Mouse (Mus musculus) left cerebral cortex, adult 2 months (tissue): ENCODE results near the gene Gm15517. TPM values are rescaled to one million over a fixed set of nuclear protein-coding genes. Genes with fewer than 3 reads are reported as not detected.
"Not testable (repeated sequence)": the region's sequence is repeated elsewhere in the genome, so short reads cannot be mapped to it uniquely, and the experiment has no call there.

Experiments used
- DNase-seq, 2 experiments: peaks; one replicate each; pipeline ENCODE4 v3.0.0; 2021 to 2022; ENCODE audit warnings: low spot score in 2 of 2, mixed read lengths in 1 of 2; ENCODE audit errors: extremely low spot score in 1 of 2
- H3K27ac ChIP-seq: fragments of 200-600 bp; 2 replicates; pipeline ENCODE4 v1.8.1; 2022
- H3K4me3 ChIP-seq: fragments of 200-600 bp; 2 replicates; pipeline ENCODE4 v1.8.1; 2022
- CTCF ChIP-seq: fragments of 200-600 bp; IDR thresholded peaks from 2 replicates; pipeline ENCODE4 v1.8.1; 2022; ENCODE audit warnings: antibody characterized with exemption, mild to moderate bottlenecking, moderate library complexity
- intact Hi-C: fragments of 180-260 bp; cut with DNase I; formaldehyde crosslinking; loops from one replicate; pipeline ENCODE4 v1.15.1; 2025
- total RNA-seq, 2 experiments: library from RNA; stranded (reverse); gene quantifications; 2 replicates each; pipeline ENCODE4 v1.2.3; 2021

Gm15517 gene
- total RNA-seq, 2 experiments from 2014 or later = not detected

- no peak for TF ChIP-seq CTCF
- intact Hi-C loops = no loop called here
- H3K4me3 ChIP-seq = no peak overlapping the region
- DNase-seq = no peak
- no peak overlapping the region for H3K27ac ChIP-seq
Observed at GRCm38 (mm10) chr7:44273446-44273845, 12.2 kb downstream of the Gm15517 start.

GRCm38 (mm10) chr7:44274096-44274495 lies 12.8 kb downstream of the Gm15517 start:
- no peak overlapping the region for H3K4me3 ChIP-seq
- intact Hi-C loops = no loop called here
- H3K27ac ChIP-seq = no peak overlapping the region
- no peak for TF ChIP-seq CTCF
- no peak for DNase-seq

DNA sequence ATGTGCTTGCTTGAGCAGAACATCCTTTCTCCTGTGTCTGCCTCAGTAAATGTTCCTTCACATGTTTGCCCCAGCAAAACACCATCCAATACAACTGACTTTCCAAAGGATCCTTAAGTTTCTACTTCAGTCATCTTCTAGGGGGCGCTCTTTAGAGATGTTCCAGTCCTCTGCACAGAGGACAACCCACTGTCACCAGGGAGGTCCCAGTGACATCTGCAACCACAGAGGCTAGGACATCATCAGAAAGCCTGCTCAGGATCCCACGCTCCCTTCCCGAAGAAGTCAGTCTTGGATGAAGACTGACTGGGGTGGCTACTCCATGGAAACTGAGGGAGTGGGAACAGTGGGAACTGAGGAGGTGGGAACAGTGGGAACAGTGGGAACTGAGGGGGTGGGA lies 14.3 kb downstream of the Gm15517 start:
- no peak overlapping the region for H3K27ac ChIP-seq
- intact Hi-C loops = loop anchor here (5.0 kb wide), 1 partner anchor 77 kb away; no protein-coding TSS in a partner anchor
- no peak overlapping the region for H3K4me3 ChIP-seq
- DNase-seq = no peak
- peak; percentile 5 for TF ChIP-seq CTCF

- intact Hi-C loops = loop anchor here (5.0 kb wide), 1 partner anchor 76 kb away; no protein-coding TSS in a partner anchor
- no peak for DNase-seq
- no peak for TF ChIP-seq CTCF
- Histone ChIP-seq H3K4me3 (no peak overlapping the region), H3K27ac (no peak overlapping the region)
Observed at GRCm38 (mm10) chr7:44276461-44277249, 15.4 kb downstream of the Gm15517 start.

DNA sequence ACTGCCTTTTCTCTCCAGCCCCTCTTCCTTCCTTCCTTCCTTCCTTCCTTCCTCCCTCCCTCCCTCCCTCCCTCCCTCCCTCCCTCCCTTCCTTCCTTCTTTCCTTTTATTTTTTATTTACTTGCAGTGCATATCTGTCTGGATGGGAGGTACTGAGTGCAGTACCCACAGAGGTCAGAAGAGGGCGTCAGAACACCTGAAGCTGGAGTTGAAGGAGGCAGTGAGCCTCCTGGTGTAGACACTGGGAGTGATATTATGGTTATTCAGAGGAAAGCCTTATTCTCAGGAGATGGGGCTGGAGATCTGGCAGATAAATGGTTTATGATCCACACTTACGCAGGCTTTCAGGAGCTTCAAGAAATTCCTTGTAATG lies 16.0 kb downstream of the Gm15517 start:
- intact Hi-C loops = loop anchor here (5.0 kb wide), 1 partner anchor 75 kb away; no protein-coding TSS in a partner anchor
- DNase-seq = peak in 1 of 2 experiments; percentile 69
- peak; percentile 58 for TF ChIP-seq CTCF
- Histone ChIP-seq H3K27ac (no peak overlapping the region), H3K4me3 (no peak overlapping the region)

- no peak for DNase-seq
- no peak for TF ChIP-seq CTCF
- intact Hi-C loops = no loop called here
- Histone ChIP-seq H3K27ac (no peak overlapping the region; the same call in 1 of the 2 replicates), H3K4me3 (no peak overlapping the region)
Observed at GRCm38 (mm10) chr7:44280959-44281358, 19.7 kb downstream of the Gm15517 start.

DNA sequence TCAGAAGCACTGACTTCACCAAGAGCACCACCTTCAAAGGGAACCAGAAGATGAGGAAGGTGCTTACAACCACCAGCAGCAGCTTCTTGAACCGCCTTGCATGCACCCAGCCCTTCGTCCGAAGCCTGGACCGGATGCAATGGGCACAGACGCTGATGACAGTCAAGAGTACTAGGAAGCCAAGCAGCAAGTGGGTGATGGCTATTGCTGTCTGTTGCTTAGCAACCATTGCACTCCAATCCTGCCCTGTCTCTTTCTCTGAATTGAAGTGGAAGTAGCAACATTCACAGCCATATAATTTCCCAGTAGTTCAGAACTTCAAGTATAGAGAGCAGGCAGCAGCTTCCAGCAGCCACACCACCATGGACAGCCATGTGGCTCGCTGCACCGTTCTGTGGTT lies 20.3 kb downstream of the Gm15517 start:
- peak overlapping the region; percentile 40; the same call in 1 of the 2 replicates for H3K27ac ChIP-seq
- intact Hi-C loops = no loop called here
- TF ChIP-seq CTCF = no peak
- no peak overlapping the region for H3K4me3 ChIP-seq
- no peak for DNase-seq

GRCm38 (mm10) chr7:44287760-44288159 lies 26.5 kb downstream of the Gm15517 start:
- no peak for TF ChIP-seq CTCF
- no peak overlapping the region for H3K4me3 ChIP-seq
- DNase-seq = no peak
- no peak overlapping the region for H3K27ac ChIP-seq
- intact Hi-C loops = no loop called here

DNA sequence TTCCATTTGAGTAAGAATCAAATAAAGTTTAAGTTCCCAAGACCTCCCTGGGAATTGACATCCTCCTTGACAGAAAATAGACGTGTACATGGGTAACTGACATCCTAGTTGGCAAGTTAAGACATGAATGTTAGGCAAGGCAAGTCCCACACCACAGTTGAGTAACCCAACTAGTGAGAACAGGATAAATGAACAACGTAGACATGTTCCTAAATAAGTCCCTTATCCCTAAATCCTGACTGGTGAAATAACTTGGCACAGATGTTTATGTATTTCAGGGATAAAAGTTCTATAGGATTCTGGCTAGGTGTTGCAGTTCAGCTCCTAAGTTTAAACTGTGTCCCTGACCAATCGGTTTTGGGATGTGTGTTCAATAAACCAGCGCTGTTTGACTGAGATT lies 29.7 kb downstream of the Gm15517 start:
- intact Hi-C loops = no loop called here

DNA sequence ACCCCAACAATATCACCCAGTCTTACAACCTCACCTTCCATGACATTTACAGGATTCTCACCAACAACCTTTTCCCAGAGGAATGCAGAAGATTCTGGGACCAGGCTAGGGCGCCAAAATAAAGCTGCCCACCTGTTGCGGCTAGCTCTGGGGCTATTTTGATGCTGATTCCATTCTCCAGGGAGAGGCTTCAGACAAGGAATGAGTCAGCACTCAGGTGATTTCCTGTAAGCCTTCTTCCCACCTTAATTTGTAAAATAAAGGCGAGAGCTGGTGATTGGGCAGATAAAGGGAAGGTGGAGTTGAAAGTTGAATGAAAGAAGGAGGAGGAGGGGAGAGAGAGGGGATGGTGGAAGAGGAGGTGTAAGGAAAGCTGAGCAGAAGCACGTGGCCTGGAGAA lies 30.2 kb downstream of the Gm15517 start:
- intact Hi-C loops = no loop called here
- H3K4me3 ChIP-seq = no peak overlapping the region
- no peak for DNase-seq
- no peak for TF ChIP-seq CTCF
- no peak overlapping the region for H3K27ac ChIP-seq

More for the DNA sequence above, 29.7 kb downstream of the Gm15517 start:
- Histone ChIP-seq H3K27ac (no peak overlapping the region), H3K4me3 (no peak overlapping the region)
- no peak for DNase-seq
- no peak for TF ChIP-seq CTCF

- intact Hi-C loops, DNase-seq, H3K4me3 ChIP-seq, H3K27ac ChIP-seq: not testable (repeated sequence)
Observed at GRCm38 (mm10) chr7:44297501-44297900, 36.3 kb downstream of the Gm15517 start.

DNA sequence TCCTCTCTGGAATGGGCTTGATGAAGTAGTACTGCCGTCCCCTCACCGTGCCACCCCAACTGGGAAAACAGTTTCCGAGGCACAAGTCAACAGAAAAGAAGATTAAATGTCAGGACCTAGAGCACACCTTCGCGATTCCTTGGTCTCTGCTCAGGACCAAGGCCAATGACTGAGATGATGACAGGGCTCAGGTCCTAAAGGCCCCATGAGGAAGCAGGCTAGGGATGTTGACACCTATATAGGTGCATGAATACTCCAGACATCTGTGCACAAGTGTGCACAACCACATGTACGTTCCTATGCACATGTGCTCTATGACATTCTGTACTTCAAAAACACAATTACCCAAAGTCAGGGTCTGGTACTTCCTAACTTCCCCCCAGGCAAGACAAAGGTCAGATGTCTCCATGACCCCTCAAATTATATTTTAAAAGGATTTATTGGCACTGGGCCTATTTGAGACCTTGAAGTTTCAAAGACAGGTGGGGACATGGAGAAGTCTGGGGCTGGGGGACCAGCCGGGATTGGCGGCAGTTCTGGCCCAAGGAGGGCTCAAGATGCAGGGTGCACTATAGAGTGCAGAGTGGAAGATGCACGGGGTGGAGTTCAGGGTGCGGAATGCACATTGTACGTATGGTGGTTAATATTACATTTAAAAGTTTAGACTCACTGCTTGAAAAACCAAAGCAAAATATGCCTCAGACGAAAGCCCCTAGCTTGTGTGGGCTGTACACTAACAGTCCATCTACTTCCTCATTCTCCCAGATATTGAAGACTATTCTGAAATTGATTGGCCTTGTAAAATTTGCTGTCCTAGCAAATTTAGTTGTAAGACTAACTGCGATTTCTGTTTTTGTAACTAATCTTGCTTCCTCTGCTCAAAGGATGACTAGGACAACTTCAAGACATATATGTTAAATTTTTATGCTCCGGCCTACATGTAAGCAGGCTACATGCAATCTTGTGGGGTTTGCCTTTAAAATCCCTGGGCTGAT lies 42.4 kb downstream of the Gm15517 start:
- Histone ChIP-seq H3K4me3 (peak overlapping the region; percentile 83), H3K27ac (peak overlapping the region; percentile 98)
- DNase-seq = no peak
- intact Hi-C loops = loop anchor here (2.0 kb wide), 1 partner anchor 41 kb away; no protein-coding TSS in a partner anchor
- TF ChIP-seq CTCF = no peak
